Mouse (Mus musculus): ENCODE results near the gene Hoxd10.
A peak's percentile ranks its signal among the peaks of the same experiment; 100 is the strongest.

Hoxd10 gene

GRCm38 (mm10) chr2:74695813-74696430, 4.2 kb downstream of the Hoxd10 start:
- DNase-seq (ENCODE audit: low spot score in 2 of 2), result no peak

DNA sequence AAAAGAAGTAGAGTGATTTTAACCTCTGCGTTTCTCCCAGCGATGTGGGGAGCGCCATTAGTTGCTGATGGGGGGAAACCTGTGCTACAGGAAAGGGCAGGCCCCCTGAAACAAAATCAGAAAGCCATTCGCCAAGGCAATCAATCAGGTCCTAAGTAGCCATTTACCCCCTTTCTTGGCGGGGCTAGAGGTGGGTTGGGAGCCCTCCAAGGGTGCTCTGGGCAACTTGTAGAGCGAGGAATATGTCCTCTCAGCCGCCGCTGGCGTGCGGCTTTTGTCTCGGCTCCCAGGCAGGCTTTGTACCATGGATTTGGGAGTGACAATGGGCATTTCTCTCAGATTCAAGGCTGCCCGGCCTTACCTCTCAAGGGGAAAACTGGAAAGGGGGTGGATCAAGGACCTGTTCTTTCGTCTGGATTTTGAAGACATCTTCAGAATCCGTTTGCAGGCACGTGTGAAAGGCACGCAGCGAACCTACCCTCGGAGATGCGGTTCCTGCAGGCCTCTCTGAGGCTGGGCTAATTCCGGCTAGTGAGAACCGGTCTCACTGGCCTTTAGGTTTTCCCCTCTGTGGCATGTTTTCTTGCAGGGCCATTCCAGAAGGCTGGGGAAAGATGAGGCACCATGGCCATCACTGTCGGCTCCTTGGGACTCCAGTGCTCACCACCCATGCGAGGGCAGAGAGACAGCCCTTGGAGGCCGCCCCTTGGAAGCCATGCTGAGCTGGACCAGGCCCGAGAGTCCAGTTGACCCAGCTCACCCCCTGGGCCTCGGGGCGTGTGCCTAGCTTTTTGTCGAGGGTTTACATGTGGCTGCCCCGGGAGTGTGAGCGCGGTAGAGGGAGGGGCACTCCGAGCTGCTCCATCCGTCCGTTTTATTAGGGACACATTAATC, 5.0 kb downstream of the Hoxd10 start:
- no peak for DNase-seq (ENCODE audit: low spot score in 2 of 2)

DNA sequence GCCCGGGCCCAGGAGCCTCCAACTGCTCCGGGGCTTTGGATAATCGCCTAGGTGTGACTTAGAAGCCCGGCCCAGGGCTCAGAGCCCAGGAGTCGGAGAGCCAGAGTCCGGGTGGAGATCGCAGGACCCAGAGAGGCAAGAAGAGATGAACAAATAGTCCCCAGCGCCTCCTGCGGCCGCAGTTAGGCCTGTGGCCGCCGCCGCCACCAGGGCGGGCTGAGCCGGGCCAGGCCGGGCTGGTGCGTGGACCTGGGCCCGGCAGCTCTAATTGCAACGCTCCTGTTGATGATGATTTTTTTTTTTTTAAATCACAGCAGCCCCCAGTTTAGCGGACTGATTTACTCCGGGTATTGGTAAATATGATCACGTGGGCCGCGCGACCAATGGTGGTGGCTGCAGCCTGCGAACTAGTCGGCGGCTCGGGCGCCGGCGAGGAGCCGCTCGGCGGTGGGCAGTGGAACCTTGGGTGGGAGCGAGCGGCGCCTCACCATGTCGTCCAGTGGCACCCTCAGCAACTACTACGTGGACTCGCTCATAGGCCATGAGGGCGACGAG, 5.9 kb downstream of the Hoxd10 start, which contains the start of gene Hoxd9:
Hoxd9 (plus strand) TSS at position 161 of the 555 bp plus-strand sequence.
- DNase-seq (ENCODE audit: low spot score in 2 of 2), result no peak

- no peak for DNase-seq (ENCODE audit: low spot score in 2 of 2)
Measured at GRCm38 (mm10) chr2:74698201-74699052, 6.7 kb downstream of the Hoxd10 start.

DNA sequence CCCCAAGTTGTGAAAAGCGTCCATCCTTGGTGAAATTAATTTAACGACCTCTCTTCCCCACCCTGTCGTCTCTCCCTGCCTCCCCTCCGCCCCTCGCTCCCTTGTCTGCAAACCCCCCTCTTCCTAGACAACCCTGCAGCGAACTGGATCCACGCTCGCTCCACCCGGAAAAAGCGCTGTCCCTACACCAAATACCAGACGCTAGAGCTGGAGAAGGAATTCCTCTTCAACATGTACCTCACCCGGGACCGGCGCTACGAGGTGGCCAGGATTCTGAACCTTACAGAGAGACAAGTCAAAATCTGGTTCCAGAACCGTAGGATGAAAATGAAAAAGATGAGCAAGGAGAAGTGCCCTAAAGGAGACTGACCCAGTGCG, 7.3 kb downstream of the Hoxd10 start:
- DNase-seq (ENCODE audit: low spot score in 2 of 2), result no peak

DNA sequence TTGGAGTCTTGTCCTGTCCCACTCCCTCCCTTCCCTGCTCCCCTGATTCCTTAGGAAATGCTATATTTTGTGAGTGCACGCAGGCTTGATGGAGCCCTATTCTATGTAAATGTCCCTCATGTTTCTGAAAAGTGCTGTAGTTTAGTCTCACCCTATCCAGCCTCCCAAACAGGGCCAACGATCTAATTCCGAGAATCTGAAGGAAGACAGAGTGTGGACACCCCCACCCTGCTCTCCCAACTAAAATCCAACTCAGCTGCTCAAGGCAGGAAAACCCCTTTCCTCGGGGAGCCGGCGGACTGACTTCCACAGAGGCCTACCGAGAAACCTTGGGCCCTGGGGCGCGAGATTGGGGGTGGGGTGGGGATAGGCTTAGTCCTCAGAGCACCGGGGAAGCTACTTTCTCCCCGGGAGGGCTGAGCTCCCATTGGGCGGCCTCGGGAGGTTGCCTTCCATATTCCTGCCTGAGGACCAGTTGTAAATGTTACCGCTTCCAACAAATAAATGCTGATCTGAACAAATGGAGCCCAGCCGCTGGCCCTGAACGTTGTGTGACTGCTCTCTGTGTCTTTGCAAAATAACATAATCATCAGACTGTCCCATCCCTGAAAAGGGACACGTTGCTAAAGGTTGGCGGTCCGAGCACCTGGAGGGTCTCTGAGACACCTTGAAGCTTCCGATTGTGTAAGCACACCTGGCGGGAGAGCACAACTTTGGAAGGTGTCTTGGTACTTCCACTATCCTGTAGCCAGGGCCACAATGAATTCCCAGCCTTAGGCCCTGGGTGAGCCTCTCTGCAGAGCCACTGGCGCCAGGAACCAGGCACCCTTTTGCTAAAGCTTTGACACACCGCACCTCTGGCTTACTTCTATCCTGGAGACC, 8.2 kb downstream of the Hoxd10 start:
- DNase-seq (ENCODE audit: low spot score in 2 of 2), result no peak

DNA sequence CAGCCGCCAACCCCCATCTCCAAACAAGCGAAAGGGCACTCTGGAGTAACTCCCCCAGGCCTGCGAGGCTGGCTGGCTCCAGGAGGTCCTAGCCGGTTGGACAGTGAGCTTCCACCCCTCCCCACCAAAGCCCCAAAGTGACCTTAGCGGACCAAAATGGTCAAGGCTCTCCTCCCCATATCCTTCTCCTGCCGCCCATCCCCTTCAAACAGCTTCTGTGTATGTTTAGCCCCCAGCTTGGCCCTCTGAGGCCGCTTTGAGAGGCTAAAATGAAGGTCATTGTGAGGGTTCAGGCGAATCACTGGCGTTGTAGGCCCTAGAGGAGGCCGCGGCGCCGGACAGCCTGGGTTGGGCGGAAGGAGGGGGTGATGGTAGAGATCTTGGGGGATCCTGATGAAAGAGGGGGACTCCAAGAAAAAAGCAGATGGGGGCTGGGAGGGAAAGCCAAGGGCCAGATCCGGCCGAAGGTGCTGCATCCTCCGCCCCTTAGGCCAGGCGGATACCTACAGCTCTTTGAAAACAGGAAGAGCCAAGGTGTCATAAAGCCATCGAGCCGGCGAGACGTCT, 8.9 kb downstream of the Hoxd10 start:
- DNase-seq (ENCODE audit: low spot score in 2 of 2), result no peak

DNA sequence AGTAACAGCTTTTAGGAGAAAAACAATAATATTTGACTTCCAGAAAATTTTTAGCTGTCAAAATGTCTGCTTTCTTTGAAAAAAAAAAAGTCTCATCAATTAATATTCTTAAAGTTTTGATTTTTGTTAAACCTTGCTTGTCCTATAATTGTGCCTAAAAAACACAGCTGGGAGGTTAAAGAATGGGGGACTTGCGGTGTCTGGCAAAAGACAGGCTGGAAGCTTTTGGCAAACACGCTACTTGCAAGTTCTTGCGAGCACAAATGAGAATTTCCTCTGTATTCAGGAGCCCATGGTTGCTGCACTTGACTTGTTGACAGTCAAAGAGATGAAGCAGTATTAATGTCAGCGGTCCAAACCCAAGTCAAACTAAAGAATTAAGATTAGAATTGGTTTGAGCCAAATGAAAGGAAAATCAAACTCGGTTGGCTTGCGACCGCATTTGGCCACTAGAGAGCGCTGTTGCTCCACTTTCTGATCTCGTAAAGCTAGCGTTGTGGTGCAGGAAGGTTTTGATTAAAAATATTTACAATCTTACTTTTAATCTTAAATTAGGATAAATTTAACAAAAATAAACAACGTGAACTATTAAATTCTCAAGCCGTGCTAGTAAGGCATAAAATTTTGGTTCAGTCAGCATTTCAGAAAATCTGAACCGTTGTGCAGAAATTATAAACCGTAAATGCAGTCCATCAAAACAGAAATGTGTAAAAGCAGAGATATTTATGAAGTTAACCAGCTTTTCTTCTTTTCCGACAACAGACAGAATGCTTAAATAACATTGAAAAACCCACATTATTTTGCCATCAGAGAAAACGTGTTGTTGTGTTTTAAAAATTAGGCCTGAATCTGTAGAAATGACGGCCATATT, 10.5 kb downstream of the Hoxd10 start:
- DNase-seq (ENCODE audit: low spot score in 2 of 2), result peak; percentile 84 to 89

GRCm38 (mm10) chr2:74702820-74703219, 11.1 kb downstream of the Hoxd10 start:
- no peak for DNase-seq (ENCODE audit: low spot score in 2 of 2)

- DNase-seq (ENCODE audit: low spot score in 2 of 2), result no peak
Measured at GRCm38 (mm10) chr2:74703317-74703716, 11.6 kb downstream of the Hoxd10 start.

GRCm38 (mm10) chr2:74703720-74704392, 12.1 kb downstream of the Hoxd10 start:
- DNase-seq (ENCODE audit: low spot score in 2 of 2), result no peak

GRCm38 (mm10) chr2:74704393-74704998, 12.8 kb downstream of the Hoxd10 start, which contains the start of gene Hoxd8:
Gene Hoxd8 (plus strand): TSS chr2:74704615.
- no peak for DNase-seq (ENCODE audit: low spot score in 2 of 2)

- DNase-seq (ENCODE audit: low spot score in 2 of 2), result no peak
Measured at GRCm38 (mm10) chr2:74704999-74705466, 13.3 kb downstream of the Hoxd10 start.

DNA sequence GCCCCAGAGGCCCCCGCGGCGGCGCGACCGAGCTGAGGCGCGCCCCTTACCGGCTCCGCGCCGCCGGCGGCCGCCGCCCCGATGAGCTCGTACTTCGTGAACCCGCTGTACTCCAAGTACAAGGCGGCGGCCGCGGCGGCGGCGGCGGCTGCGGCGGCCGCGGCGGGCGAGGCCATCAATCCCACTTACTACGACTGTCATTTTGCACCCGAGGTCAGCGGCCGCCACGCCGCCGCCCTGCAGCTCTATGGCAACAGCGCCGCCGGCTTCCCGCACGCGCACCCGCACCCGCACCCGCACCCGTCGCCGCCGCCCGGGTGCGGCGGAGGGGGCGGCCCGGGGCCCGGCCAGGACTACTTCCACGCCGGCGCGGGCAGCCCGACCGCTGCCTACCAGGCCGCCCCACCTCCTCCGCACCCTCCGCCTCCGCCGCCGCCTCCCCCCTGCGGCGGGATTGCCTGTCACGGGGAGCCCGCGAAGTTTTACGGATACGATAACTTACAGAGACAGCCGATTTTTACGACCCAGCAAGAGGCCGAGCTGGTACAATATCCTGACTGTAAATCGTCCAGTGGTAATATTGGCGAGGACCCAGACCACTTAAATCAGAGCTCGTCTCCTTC, 13.9 kb downstream of the Hoxd10 start:
- no peak for DNase-seq (ENCODE audit: low spot score in 2 of 2)

GRCm38 (mm10) chr2:74706393-74706960, 14.8 kb downstream of the Hoxd10 start:
- no peak for DNase-seq (ENCODE audit: low spot score in 2 of 2)

GRCm38 (mm10) chr2:74707599-74707998, 15.9 kb downstream of the Hoxd10 start:
- no peak for DNase-seq (ENCODE audit: low spot score in 2 of 2)

- no peak for DNase-seq (ENCODE audit: low spot score in 2 of 2)
Measured at GRCm38 (mm10) chr2:74708676-74709075, 17.0 kb downstream of the Hoxd10 start.
